Mouse (Mus musculus): ENCODE measurements at regions not wholly inside any gene's neighbourhood (a gene's known extent, or its start where the extent isn't known, plus 50 kb on each side); places are given as distances from the start of the nearest gene placed in this dataset.

GRCm38 (mm10) chr5:85706598-85706997 lies 358.8 kb downstream of the Cenpc1 start:
- no peak for DNase-seq (ENCODE audit: low spot score in 2 of 2)

GRCm38 (mm10) chr5:85706084-85706483 lies 359.3 kb downstream of the Cenpc1 start:
- DNase-seq (ENCODE audit: low spot score in 2 of 2), result no peak

GRCm38 (mm10) chr5:85677872-85678271 lies 387.5 kb downstream of the Cenpc1 start:
- no peak for DNase-seq (ENCODE audit: low spot score in 2 of 2)

- DNase-seq (ENCODE audit: low spot score in 2 of 2), result no peak
Measured at GRCm38 (mm10) chr5:85671121-85671520, 394.3 kb downstream of the Cenpc1 start.

- DNase-seq (ENCODE audit: low spot score in 2 of 2), result no peak
Measured at GRCm38 (mm10) chr5:85661487-85661886, 403.9 kb downstream of the Cenpc1 start.

- DNase-seq (ENCODE audit: low spot score in 2 of 2), result no peak
Measured at GRCm38 (mm10) chr5:85621078-85621477, 444.3 kb downstream of the Cenpc1 start.

- no peak for DNase-seq (ENCODE audit: low spot score in 2 of 2)
Measured at GRCm38 (mm10) chr5:85614783-85615182, 450.6 kb downstream of the Cenpc1 start.

- no peak for DNase-seq (ENCODE audit: low spot score in 2 of 2)
Measured at GRCm38 (mm10) chr5:85612606-85613005, 452.8 kb downstream of the Cenpc1 start.

GRCm38 (mm10) chr5:85609104-85609503 lies 456.3 kb downstream of the Cenpc1 start:
- DNase-seq (ENCODE audit: low spot score in 2 of 2), result no peak

GRCm38 (mm10) chr5:85598164-85598563 lies 467.2 kb downstream of the Cenpc1 start:
- DNase-seq (ENCODE audit: low spot score in 2 of 2), result no peak

GRCm38 (mm10) chr5:85595082-85595447 lies 470.3 kb downstream of the Cenpc1 start:
- no peak for DNase-seq (ENCODE audit: low spot score in 2 of 2)

GRCm38 (mm10) chr5:85594413-85595081 lies 470.8 kb downstream of the Cenpc1 start:
- DNase-seq (ENCODE audit: low spot score in 2 of 2), result no peak

GRCm38 (mm10) chr5:85592236-85592635 lies 473.1 kb downstream of the Cenpc1 start:
- DNase-seq (ENCODE audit: low spot score in 2 of 2), result no peak

- peak in 1 of 2 experiments; percentile 28 for DNase-seq (ENCODE audit: low spot score in 2 of 2)
Measured at GRCm38 (mm10) chr5:85586727-85587126, 478.7 kb downstream of the Cenpc1 start.

GRCm38 (mm10) chr5:85572531-85572930 lies 492.9 kb downstream of the Cenpc1 start:
- DNase-seq (ENCODE audit: low spot score in 2 of 2), result no peak

GRCm38 (mm10) chr5:85571967-85572366 lies 493.4 kb downstream of the Cenpc1 start:
- peak; percentile 74 to 75 for DNase-seq (ENCODE audit: low spot score in 2 of 2)

- peak; percentile 23 to 34 for DNase-seq (ENCODE audit: low spot score in 2 of 2)
Measured at GRCm38 (mm10) chr5:85571381-85571780, 494.0 kb downstream of the Cenpc1 start.

- DNase-seq (ENCODE audit: low spot score in 2 of 2), result no peak
Measured at GRCm38 (mm10) chr5:85536329-85536728, 529.1 kb downstream of the Cenpc1 start.

- DNase-seq (ENCODE audit: low spot score in 2 of 2), result no peak
Measured at GRCm38 (mm10) chr5:85525385-85526194, 539.8 kb downstream of the Cenpc1 start.

GRCm38 (mm10) chr5:85505244-85505643 lies 560.1 kb downstream of the Cenpc1 start:
- DNase-seq (ENCODE audit: low spot score in 2 of 2), result no peak

GRCm38 (mm10) chr5:85497261-85497660 lies 568.1 kb downstream of the Cenpc1 start:
- no peak for DNase-seq (ENCODE audit: low spot score in 2 of 2)

GRCm38 (mm10) chr5:85485733-85486322 lies 579.6 kb downstream of the Cenpc1 start:
- DNase-seq (ENCODE audit: low spot score in 2 of 2), result no peak

GRCm38 (mm10) chr5:85485157-85485556 lies 580.2 kb downstream of the Cenpc1 start:
- no peak for DNase-seq (ENCODE audit: low spot score in 2 of 2)

Data from right cerebral cortex, postnatal 10 days (tissue).